Mouse (Mus musculus) embryo, embryonic 9.5 days (tissue): ENCODE data around the gene Ankrd23.

Experiments used
- DNase-seq: peaks from one replicate; pipeline ENCODE4 v3.0.0-alpha.2; 2017; ENCODE audit errors: extremely low spot score

Ankrd23 gene

DNA sequence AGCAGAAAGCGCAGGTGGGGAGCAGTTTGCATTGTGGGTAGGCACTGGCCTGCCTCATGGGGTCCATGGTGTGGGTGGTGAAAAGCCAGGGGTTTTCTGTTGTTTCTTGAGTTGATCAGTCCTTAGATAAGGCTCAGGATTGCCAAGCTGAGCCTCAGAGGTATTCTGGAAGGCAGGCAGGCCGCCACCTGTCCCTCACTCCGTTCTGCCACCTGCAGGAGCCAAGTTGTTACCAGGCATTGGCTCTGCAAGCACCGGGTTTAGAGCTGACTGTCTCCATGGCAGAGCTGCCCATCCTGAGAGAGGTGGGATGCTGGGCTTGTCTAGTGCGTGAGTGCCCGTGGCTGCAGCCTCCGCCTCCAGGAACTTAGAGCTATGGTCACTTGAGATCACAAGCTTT, 14.5 kb downstream of the Ankrd23 start:
- no peak for DNase-seq

GRCm38 (mm10) chr1:36519626-36520025, 17.1 kb downstream of the Ankrd23 start:
- DNase-seq = no peak

GRCm38 (mm10) chr1:36518259-36518658, 18.4 kb downstream of the Ankrd23 start:
- DNase-seq = no peak

- DNase-seq = peak; percentile 40
Observed at GRCm38 (mm10) chr1:36513718-36514117, 23.0 kb downstream of the Ankrd23 start.

DNA sequence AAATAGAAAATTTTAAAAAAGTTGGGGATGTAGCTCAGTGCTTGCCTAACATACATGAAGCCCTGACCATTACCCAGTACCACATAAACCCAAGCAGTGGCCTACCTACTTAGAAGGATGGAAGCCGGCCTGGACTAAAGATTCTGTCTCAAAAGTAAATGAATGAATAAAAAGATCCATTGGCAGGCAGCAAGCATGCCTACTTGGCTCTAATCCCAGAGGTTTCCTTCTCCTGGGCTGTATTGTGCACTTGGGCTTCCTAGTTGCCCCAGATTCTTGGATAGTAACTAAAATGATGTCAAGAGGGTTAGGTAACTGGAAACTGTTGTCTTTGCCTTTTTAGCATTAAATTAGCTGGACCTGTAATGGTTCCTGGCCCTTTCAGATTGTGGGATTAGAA, 23.4 kb downstream of the Ankrd23 start:
- DNase-seq = no peak

GRCm38 (mm10) chr1:36512966-36513280, 23.8 kb downstream of the Ankrd23 start:
- no peak for DNase-seq

DNA sequence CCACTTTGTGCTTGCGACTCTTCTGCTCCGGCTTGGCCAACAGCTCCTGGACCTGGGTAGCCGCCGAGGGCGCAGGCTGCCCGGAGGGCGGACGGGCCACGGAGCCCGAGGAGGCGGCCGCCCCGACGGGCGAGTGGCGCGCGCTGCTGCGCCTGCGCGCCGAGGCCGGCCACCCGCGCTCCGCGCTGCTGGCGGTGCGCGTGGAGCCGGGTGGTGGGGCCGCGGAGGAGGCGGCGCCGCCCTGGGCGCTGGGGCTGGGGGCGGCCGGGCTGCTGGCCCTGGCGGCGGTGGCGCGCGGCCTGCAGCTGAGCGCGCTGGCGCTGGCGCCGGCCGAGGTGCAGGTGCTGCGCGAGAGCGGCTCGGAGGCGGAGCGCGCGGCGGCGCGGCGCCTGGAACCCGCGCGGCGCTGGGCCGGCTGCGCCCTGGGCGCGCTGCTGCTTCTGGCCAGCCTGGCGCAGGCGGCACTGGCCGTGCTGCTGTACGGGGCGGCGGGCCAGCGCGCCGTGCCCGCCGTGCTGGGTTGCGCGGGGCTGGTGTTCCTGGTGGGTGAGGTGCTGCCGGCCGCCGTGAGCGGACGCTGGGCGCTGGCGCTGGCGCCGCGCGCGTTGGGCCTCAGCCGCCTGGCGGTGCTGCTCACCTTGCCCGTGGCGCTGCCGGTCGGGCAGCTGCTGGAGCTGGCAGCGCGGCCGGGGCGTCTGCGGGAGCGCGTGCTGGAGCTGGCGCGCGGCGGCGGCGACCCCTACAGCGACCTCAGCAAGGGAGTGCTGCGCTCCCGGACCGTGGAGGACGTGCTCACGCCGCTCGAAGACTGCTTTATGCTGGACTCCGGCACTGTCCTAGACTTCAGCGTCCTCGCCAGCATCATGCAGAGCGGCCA, 24.4 kb downstream of the Ankrd23 start:
- peak; percentile 61 for DNase-seq

DNA sequence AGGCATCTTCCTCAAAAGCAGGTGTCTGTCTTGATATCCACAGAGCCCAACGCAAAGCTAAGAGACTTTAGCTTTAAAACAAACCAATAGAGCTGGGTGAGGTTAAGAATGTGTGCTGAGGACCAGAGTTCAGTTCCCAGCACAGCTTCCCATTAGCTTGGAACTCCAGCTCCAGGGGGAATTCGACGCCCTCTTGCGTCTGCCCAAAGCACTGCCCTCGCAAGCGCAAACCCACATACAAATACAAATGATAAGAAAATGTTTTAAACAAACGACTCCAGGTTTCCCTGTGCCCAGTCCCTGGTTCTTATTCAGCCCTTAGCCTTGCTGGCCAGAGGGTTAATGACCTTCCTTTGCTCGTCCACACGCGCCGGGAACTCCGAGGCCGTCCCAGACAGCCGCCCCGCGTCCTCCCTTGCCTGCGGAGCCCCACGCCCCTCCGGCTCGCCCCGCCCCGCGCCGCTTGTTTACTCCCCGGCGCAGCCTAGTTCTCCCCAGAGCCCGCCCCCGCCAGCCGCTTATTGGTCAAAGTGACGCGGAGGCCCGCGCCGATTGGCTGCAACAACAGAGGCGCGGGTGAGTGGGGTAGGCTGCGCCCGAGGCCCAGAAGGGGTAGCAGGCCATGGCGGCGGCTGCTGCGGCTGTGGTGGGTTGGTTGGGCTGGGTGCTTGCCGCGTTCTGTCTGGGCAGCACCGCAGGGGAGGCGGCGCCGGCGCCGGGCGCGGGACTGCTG, 25.2 kb downstream of the Ankrd23 start, which contains the start of gene Cnnm3:
Gene Cnnm3, plus strand, starts transcription at position 579 of the 733 bp plus-strand sequence.
- DNase-seq = peak; percentile 100

GRCm38 (mm10) chr1:36508238-36508637, 28.4 kb downstream of the Ankrd23 start:
- DNase-seq = no peak

- peak; percentile 68 for DNase-seq
Observed at GRCm38 (mm10) chr1:36501261-36501660, 35.4 kb downstream of the Ankrd23 start.

DNA sequence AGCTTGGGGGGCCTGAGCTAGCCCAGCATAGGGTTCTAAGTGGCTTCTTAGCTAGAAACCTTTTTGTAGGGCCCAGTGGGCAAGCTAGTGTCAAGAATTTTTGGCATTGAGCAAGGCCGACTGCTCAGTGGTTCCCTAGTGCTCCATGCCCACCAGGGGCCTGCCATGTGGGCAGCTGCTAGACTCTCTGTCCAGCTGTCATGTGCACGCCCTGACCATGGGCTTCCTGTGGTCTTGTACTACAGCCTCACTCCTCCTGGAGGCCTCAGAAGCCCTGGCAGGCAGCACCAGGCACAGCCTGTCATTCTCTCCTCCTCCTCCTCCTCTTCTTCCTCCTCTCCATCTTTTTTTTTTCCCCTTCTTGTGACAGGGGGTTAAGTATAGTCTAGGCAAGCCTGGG, 39.4 kb downstream of the Ankrd23 start:
- DNase-seq = no peak

GRCm38 (mm10) chr1:36496719-36497118, 40.0 kb downstream of the Ankrd23 start:
- no peak for DNase-seq

DNA sequence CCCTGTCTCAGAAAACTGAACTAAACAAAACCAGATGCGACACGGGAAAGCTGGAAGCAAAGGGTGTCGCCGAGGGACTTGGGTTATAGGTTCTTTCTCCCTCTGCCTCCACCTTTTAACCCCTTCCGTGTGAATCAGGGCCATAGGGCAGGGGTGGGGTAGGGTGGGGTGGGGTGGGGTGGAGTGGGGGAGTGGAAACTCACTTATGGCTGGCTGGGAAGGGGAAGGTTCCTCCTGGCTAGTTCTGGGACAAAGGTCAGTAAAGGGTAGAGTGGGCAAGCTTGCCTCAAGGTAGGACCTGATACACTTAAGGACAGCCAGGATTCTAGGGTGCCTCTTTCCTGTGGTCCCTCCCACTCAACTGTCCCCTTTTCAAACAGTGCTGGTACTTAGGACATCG, 43.4 kb downstream of the Ankrd23 start:
- no peak for DNase-seq

DNA sequence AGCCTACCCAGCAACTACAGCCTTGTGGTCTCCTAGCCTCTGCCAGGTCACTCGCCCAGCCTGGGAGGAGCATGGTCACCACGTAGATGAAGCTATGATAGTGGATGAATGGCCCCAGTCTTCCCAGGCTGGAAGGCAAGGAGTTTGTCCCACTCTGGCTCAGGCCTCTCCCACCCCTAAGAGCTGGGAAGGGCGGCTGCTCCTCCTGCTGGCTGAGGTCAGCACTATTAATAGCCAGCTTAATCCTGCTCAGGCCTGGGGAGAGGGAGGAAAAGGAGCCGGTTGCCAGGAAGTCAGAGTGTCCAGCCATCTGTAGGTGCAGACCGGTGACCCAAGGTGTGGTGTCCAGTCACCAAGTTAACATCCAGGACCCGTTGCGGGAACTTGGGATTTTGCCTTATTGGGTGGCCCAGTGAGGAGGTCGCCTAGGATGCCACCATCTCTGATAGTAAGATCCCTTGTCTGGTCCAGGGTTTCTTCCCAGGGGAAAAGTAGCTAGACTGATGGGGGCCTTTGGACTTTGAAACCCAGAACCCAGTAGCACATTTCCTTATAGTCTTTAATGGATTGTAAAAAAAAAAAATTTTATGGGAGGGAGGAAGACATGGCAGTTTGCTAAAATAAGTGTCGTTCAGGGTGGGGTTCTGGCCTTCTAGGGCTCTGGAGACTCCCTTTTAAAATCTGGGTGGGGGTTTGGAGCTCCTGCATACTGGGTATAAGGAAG, 44.1 kb downstream of the Ankrd23 start:
- DNase-seq = peak; percentile 49

DNA sequence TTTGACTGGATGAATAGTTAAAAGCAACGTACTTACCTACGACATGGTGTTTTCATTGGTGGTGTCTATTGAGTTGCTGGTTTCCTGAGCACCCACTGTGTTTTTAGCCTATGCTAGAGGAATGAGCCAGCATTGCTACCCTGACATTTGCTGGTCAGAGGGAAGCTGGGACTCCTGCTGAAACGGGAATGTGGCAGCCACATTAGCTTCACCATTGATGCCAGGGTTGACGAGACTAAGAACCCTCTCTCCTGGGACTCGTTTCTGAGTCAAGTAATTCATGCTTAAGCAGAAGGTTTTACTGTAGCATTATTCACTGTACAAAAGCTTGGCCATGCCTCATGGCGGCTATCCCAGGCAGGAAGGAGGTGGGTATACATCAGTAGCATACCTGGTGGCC, 47.0 kb downstream of the Ankrd23 start:
- DNase-seq = no peak

DNA sequence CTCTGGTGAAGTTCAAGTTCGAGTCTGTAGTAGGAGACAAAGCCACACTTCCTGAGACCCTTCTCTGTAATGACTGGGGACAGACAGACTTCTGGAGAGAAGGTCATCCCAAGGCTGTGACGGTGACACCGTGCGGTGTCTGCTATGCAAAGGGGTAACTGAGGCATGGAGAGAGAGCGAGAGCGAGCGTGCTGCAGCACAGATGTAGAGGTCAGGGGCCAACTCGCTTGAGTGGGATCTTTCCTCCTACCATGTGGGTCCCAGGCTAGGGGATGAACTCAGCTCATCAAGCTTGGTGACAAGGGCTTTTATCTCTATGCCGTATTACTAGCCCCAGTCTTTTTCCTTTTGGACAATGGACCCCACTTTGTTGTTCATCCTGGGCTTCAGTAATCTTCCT, 49.6 kb downstream of the Ankrd23 start:
- no peak for DNase-seq

DNA sequence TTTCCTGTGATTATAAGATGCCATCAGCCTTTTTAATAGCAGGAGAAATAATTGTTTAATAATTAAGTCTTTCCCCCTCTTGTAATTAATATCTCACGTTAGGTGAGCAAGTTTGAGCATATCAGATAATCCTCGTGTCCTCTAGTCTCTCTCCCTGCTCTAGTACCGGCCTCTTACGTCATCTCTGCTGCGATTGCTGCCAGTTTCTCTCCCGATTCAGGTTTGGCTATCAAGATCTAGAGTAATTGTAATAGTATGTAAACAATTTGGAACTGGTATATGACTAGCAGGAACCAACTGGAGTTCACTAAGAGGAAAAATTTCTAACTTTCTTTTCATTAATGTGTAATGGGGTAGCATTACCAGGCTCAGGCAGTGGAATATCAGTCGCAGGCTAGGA, 51.6 kb downstream of the Ankrd23 start:
- DNase-seq = no peak

DNA sequence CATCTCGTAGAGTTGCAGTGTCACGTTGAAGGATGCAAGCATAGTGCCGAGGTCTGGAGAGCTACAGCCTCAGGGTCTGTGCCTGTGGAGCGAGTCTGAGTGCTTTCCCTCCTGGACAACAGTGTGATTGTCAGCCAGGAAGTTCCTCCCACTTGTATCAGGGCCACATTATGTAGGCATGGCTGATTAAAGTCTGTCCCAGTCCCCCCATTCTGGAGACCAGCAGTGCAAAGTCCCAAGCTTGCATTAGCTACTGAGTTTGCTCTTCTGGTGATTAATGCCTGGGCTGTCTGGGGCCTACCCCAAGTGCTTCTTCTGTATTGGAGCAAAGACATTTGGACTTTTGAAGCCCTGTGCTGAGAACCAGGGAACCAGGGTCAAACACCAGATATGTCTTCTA, 52.9 kb downstream of the Ankrd23 start:
- no peak for DNase-seq
